Mouse (Mus musculus) cerebellum, adult 11 months (tissue): ENCODE results near the gene Has1.
"Not testable (repeated sequence)": the region's sequence is repeated elsewhere in the genome, so short reads cannot be mapped to it uniquely, and the experiment has no call there.

Source experiments
- DNase-seq: peaks from one replicate; pipeline ENCODE4 v3.0.0; 2022

Gene Has1

DNA sequence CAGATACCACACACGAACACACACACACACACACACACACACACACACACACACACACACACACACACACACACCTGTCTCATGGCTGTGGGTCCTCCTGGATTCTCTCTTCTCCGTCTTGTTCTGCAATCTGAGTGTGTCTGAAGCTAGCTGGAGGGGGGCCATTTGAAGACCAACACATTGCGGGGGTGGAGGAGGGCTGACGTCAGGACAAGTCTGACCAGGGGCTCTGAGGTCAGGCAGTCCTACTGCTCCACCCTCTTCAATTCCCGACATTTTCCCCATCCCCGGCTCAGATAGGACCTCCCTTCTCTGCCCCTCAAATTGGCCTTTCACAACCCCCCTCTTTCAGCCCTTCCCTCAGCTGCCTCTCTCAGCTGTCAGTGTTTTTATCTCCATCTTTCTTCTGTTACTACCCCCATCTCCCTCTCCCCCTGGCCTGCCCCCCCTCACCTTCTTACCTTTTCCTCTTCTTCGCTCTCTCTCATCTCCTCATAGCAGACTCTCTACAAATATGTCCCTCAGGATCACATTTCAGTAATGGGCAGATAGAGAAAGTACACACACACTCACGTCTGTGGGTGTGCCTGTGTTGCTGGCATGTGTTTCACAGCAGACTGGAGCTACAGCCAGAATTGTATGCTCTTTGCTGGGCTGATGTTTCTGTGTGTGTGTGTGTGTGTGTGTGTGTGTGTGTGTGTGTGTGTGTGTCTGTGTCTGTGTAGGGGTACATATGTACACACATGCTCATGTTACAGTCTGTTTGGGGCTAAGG, at the start of gene Has1:
Gene Has1 (minus strand): TSS at position 142 of the 775 bp plus-strand sequence.
- DNase-seq = no peak

DNA sequence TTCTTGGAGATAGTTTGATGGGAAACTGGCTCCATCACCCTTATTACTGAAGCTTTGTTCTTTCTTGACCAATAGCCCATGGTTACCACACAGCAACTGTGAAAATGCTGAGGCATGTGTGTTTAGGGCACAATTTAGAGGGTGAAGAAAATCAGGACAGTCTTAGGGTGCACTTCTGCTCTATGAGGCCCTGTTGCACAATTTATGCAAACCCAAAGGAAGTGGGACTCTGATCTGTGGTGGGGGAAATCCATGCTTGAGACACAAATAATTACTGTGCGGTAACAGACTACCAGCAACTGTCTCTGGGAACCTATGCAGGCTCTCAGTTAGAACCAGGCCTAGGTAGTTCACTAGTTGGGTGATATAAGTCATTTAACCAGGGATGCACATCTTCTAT, 45.8 kb upstream of the Has1 start:
- no peak for DNase-seq

DNA sequence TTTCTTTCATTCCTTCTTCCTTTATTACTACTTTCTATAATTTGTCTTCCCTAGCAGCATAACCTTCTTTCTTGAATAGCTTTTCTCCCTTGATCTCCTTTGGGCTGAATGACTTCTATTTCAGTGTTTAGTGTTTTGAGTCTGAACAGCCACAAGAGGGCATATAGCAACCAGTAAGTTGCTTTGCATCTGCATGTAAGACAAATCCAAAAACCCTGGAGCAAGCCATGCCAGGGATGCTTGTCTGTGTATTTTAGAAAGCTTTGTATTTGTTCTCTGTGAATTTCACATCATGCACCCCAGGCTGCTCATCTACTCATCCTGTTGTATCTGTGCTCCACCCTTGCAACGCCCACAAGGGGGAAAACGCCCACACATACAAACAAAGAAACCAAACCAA, 44.3 kb upstream of the Has1 start:
- no peak for DNase-seq

DNA sequence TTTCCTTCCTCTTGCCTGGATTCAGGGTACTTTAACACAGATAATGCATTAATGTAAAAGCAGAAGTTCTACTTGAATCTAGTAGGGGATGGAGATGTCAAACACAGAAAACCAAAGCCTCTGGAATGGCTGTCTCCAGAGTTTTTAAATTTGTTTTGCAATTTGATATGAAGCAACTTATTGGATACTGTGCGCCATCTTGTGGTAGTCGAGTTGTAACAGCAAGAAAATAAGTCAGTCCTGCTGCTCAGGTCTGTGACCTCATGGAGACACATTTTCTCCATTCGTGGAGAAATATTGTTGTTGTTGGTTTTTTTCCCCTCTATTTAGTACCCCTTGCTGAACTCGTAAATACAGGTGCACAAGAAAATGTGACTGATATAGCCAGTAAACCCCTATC, 41.0 kb upstream of the Has1 start:
- DNase-seq = peak; percentile 29

DNA sequence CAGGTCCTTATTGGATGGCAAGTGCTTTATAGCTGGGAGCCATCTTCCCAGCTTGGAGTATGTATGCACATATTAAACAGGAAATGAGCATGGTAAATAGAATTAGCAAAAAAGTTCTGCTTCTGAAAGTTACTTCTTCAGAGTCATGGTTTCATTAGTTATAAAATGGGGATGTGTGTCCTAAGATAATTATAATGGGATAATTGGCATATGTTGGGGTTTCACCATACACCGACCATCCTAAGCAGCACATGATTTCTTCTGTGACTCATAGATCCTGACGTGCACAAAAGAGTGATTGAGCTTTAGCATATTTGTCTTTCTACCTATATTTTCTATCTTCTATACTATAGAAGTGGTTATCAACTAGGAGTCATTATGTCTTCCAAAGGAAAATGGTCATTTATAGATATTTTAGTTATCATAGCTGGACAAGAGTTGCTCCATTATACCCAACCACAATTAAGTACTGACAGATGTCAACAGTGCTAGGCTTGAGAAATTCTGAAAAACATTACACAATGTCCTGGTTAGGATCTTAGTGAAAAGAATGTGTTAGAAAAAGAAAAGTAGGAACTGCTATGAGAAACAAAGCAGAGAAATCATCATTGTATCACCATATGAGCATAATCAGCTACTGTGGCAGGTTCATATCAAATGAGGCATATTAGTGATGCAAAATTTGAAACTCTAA, 34.9 kb upstream of the Has1 start:
- no peak for DNase-seq

DNA sequence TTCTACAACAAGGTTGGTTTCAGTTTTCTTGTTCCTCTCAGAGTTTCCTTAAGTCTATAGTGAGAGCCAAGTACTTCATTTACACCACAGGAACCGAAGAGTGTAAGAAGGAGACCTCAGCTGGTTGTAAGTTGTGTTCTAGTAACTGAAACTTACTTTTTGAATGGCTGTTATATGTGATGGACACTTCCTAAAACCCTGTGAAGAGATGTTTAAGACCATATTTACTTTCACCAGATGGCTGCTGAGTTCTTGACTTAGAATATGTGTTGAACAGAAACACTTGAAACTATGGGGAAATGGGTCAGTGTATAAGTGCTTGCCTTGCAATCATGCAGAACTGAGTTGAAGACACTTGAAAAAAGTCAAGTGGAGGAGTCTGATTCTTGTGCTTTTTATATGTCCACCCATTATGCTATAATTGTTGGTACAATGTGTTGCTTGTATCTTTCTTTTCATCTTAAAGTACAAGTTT, 32.8 kb upstream of the Has1 start, which contains the start of the genes Fpr2 and Fpr3:
Gene Fpr2 (plus strand): TSS at position 51 of the 475 bp plus-strand sequence.
Gene Fpr3 (plus strand): TSS at position 79 of the 475 bp plus-strand sequence.
- no peak for DNase-seq

DNA sequence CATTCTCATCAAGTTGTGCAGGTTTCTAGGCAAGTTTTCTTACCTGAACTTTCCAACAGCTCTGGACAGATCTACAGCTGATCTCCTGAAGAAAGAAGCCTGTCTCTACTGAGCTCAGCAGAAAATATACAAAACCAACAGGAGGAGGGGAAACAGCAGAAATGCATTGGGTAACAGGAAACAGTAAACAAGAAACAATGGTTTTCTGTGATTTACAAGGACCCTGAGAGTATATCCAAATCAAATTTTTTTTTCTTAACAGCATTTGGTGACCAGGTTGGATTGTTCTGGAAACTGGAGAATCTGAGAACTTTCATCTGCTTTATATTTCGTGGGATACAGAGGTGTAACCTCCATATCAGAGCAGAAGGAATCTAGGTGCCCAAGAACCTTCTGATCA, 28.8 kb upstream of the Has1 start, which contains the start of gene Fpr1:
Gene Fpr1 (minus strand): TSS at position 101 of the 400 bp plus-strand sequence.
- DNase-seq = no peak

DNA sequence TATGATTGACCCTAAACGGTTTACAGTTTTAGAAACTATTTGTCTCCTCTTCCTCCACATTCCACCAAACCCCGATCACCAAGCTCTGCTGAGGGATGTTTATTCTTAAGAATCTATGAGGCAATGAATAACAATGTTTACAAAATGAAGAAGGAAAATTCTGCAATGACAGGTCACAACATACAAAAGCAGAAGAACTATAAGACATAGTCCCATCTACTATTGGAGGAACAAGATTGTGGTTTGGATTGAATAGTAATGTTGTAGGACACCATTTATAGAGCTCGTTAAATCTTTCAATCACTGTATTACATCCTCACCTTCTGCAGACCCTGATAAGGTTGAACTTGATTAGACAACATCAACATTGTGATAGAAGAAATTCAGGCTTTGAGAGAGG, 27.7 kb upstream of the Has1 start:
- no peak for DNase-seq

DNA sequence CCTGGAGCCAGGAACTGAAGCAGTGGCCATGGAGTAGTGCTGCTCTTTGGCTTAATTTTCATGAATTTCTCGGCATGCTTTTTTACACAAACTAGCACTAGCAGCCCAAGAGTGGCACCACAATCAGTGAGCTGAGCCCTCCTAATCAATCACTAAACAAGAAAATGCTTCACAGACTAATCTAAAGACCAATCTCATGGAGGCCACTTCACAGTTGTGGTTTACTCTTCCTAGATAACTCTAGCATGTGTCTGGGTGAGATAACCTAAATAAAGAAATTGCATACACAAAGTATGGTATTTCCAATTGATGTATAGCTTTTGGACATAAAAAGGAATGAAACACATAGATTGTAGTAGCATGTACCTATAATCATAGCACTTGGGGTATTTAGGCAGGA, 24.3 kb upstream of the Has1 start:
- DNase-seq = no peak

DNA sequence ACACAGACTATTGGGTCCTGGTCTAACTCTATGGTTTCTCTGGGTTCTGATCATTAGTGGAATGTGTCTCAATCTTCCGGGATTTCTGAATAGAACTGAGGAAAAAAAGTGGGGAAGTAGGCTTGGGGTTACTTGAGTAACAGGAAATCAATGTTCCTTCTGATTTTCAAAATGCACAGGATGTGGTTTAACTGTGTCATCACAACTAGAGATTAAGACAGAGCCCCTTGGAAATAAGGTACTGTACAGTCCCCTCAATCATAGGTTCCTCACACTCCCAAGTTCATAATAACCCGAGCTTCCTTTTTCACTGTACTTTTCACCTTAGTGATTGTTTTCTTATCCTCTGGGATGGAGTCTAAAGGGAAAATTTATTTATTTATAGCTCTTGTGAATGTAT, 16.7 kb upstream of the Has1 start:
- no peak for DNase-seq

DNA sequence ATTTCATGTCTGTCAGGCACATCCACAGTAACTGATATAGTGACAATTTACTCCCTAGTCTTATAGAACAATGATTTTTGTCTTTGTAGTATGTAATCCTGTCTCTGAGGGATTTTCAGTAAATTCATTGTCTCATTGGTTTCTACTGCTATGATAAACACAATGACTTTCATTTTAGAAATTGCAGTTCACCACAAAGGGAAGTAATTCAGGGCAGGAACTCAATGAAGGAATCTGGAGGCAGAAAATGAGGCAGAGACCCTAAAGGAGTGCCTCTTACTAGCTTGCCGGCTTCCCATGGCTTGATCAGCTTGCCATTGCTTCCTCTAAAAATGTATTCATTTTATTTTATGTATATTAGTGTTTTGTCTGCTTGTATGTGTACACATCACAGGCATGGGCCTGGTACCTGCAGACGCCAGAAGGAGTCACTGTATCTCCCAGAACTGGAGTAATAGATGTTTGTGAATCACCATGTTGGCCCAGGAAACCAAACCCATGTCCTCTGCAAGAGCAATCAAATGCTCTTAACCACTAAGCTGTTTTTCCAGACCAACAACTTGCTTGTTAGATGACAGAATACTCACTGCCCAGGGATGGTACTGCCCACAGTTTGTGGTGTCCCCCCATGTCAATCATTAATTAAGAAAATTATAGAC, 16.0 kb upstream of the Has1 start:
- no peak for DNase-seq

DNA sequence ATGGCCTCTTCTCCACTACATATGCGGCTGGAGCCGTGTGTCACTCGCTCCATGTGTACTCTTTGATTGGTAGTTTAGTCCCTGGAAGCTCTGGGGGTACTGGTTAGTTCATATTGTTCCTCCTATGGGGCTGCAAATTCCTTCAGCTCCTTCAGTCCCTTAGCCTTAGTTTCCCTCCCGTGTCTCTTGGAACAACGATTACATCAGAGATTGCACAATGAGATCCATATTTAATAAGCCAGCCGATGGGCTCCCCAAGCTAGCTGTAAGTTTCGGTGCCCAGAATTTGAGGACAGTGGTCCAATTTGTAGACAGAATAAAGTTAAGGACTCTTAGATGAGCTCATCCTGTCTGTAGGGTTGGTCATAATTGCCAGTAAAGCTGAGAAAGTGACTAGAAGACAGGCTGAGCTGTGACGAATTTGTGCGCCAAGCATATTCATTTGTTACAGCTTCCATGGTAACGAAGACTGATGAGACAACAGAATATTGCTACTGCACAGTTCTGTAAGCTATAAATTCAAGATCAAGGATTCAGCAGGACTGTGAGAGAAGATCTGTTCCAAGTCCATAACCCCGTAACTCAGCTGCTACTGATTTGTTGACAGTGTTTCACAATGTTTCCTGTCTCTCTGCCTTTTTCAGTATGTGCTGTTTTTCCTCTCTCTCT, 11.9 kb upstream of the Has1 start:
- DNase-seq = no peak

DNA sequence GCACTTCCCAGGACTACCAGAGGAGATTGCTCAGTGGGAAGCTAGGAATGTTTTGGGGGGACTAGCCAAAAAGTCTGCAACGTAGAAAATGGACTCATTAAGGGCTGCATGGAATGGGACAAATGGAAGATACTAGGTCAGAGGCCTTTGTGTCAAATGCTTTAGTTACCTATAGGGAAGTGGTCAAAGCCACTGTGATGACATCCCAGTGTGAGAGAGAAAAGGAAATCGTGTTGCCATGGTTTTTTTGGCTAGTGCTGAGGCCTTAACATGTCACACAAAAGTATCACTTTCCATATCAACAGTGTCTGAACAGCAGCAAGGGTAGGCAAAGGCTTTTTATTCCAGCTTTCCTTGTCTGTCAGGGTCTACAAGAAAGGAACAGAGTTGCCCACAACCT, 10.2 kb upstream of the Has1 start:
- DNase-seq = no peak

DNA sequence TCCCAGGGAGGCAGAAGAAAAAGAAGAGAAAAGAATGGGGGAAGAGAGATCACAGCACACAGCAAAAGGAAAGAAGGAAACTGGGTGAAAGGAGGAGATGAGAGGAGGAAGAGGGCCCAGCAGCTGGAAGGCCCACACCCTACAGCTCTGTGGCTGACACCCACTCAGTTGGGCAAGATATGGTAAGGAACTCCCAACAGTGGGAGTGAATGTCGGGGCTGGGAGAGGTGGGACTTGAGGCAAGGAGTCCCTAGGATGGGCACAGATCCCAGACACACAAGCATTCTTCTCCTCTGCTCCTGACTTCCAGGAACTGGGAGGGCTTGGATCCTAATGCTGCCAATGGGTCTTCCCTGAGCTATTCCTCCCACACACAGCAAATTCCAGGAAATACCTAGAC, 7.4 kb upstream of the Has1 start:
- DNase-seq = no peak

DNA sequence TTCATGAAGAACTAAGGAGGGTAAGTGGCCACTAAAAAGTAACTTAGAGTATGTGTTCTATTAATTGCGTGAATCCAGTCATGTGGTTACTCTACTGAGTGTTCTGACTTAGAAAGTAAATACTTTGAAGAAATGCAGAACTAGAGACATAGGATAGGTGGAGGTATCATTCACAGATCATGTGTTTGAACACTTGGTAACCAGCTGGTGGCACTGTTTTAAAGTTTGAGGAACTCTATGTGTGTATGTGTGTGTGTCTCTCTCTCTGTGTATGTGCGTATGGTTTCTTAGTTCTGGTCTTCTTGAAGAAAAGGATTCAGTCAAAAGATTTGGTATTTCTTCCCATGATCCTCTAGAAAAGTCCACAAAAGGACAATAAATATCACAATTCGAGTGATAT, 5.1 kb upstream of the Has1 start:
- no peak for DNase-seq

DNA sequence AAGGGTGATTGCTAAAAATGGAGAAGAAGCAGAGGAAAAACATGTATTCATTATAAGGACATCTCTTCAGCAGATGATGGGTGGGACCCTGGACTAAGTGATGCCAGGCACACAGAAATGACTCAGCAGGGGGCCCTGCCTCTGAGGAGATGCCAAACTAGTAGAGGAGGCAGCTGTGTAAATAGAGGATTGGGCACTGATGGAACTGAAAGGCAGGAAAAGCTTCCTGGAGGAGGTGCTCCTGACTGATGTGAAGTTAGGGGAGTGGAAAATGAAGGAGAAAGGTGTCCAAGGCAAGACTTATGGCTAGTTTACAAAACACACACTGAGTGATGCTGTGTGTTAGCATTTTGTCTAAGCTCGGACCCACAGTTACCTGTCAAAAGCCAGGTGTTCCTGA, 2.4 kb upstream of the Has1 start:
- no peak for DNase-seq

DNA sequence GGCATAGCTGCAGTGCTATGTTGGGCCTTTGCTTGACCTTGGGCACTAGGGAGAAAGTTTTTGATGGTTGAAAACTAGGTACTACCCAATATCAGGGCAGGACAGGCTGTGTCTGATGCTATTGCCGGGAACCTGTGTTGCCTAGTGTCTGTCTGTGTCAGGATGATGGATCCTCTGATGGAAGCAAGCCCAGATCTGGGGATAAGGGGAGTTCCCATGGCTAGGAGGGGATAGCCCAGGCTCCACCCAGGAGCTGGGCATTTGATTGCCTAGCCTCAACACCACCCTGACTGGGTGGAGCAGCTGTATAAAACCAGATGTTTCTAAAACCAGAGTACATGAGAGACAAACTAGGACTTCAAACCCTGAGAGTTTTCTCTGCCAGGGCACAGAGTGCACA, 1.6 kb upstream of the Has1 start:
- no peak for DNase-seq

DNA sequence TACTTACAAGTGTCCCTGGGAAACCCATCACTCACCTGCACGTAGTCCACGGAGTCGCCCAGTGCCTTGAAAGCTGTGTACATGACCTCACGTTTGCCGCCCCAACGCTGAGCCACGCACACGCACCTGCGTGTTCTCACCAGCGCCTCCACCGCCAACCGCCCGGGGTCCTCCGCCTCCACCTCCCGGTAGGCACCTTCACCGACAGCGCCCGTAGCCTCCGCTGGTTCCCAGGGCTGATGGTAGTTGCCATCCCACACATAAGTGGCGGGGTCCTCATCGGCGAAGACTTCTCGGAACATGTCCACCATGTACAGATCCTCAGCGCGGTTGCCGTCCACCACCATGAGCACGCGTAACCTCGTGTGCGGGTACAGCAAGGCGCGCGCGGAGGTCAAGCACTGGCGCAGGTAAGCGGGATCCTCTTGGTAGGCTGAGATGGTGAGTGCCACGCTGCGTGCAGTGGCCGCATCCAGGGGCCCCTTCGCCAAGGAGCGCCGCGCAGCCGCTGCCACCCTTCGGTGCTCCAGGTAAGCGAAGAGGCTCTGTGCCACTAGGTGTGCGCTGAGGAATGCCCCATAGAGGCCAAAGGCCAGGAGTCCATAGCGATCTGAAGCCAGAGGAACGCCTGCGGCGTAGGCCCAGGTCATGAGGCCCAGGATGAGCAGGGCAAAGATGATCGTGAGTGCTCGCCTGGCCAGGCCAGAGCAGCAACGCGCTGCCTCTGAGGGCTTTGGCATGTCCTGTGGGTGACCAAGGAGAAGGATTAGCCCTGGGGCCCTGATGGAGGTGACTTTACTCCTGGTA, 4.9 kb downstream of the Has1 start:
- no peak for DNase-seq

DNA sequence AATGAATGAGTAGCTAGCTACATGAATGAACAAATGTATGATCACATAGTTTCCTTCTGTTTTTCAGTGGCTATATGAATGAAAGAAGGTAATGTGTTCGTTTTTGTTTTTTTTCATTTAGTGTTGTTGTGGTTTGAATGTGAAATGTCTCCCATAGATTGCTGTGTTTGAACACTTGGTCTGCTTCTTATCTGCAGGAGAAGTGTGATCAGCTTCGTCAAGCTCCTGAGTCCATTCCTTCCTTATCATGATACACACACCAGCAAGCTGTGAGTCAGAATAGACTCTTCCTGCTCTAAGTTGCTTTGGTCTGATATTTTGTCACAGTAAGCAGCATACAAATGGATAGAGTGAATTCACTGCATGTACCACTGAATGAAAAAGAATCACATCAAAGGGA, 6.0 kb downstream of the Has1 start:
- DNase-seq = no peak

DNA sequence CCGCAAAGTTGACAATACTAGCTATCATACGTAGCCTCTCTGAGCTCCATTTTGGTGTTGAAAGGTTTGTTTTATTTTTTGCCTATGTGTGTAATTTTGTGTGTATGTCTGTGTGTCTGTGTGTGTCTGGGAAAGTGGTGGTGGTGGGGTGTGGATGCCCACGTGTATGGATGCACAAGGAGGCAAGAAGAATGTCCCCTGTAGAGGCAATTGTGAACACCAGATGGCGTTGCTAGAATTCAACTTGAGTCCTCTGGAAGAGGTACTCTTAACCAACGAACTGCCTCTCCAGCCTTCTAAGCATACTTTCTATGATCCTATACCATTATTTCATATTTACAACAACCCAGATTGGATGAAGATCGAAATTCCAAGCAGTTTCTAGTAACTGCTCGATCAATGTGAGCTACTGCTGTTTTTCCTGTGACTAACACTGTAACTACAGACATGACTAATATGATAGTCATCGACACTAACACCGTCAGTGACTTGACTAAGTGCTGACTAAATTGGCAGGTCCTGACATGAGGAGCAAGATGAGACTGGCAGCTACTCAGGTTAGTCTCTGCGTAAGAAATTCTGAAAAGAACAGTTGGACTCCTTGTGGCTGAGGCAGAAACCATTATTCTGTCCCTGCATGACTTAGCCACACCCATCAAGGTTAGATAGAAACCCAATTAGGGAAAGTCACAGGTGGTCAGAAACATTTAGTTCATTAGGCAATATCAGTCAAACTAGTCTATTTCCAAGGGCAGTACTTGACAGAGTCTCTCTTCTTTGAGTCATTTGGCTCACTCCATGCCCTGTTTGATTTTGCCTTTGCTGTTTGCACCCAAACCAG, 9.6 kb downstream of the Has1 start:
- DNase-seq = no peak

DNA sequence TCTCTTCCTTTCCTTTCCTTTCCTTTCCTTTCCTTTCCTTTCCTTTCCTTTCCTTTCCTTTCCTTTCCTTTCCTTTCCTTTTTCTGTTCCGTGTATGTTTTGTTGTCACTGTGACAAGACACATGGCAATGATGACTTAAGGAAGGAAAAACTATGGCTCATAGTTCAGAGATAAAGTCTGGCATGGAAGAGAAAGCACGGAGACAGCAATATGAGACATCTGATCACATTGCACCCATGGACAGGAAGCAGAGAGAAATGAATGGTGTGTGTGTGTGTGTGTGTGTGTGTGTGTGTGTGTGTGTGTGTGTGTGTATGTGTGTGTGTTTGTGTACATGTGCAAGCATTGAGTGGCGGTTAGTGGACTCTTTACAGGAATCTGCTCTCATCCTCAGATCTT, 10.4 kb downstream of the Has1 start:
- DNase-seq = not testable (repeated sequence)
